Mouse (Mus musculus) neutrophil, adult 65 days (primary cell): Measurements from ENCODE around the gene Gm14685. TPM values are rescaled to one million over a fixed set of nuclear protein-coding genes. Genes with fewer than 3 reads are reported as not detected.

Source experiments
- total RNA-seq: library from RNA; stranded (reverse); gene quantifications from 2 replicates; pipeline ENCODE4 v1.2.4, GENCODE M21; 2023

The Gm14685 gene
- total RNA-seq = 0.32 TPM in 1 of 2 replicates, not detected in the other

DNA sequence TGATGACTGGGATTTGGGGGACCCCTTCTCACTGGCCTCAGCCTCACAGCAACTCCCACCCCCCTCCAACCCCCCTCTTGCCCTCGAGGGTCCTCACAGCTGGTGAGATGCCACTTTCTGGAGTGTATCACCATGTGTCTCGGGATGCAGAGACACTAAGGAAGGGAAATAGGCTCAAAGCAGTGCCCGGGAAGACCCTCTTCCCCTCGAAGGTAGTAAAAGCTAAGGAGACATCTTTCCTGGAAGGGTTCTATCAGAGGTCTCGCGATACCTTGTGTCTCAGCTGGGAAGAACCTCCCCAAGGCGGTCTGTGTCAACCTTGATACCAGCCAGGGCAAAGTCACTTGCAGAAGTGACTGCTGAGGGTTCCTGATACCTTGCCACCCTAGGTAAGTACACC, at the start of gene Gm14685:
Gm14685 (plus strand) TSS at position 301 of the 400 bp plus-strand sequence.

DNA sequence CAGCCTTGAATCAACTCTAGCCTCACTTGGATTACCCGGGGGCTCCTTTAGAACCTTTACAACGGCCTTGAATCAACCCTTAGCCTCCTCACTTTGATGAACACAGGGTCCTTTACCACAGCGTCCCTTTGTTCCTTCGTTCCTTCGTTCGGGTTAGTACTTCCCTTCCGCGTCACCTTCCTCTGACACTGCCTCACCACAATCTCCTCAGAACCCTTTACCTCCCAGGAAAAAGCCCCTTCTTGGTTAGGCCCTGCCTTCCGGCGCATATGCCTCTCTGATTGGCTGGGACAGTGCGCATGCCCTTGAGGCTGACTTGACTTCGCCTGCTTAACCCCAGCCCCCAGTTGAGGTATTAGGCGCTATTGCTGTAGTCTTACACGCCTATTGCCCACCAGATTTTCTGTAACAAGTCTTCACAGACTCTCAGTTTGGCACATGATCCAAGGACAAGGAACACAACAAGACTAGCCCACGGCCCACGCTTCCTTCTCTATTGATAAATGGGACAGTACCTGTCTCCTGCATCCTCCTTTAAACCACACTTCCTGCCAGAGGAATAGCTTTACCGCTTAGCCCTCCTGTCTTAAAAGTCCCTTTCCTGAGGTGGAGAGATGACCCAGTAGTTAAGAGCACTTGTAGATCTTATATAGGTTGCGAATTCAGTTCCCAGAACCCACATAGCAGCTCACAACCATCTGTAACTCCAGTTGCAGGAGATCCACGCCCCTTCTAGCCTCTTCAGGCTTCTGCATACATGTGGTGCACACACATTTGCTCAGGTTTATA, 34.4 kb upstream of the Gm14685 start, which contains the start of gene Xlr4a:
Xlr4a (minus strand) TSS at position 212 of the 789 bp plus-strand sequence.

DNA sequence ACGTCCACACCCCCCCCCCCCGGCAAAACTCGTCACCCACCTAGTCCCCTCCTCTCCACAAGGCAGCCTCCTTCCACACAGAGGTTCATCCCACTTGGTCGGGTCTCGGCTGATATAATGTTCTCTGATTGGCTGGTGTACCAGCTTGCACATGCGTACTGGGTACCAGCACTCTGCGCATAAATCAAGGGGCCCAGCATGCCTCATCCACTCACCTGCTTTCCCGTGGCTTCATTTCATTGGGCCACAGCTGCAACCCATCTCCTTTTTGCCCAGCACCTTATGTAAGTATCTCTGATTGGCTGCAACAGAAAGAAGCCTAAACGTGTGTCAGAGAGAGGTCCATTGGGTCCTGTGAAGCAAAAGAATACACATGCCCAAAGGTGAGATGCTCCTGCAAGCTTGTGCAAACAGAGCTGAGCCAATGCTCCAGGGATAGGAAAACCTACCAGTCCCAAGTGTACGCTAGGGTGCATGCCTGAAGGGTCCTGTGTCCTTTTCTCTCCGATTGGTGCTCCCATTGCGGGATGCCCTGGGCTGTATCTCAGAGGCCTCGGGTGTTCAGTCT, 19.8 kb upstream of the Gm14685 start, which contains the start of gene Xlr3a:
Xlr3a (minus strand) TSS at position 155 of the 568 bp plus-strand sequence.

DNA sequence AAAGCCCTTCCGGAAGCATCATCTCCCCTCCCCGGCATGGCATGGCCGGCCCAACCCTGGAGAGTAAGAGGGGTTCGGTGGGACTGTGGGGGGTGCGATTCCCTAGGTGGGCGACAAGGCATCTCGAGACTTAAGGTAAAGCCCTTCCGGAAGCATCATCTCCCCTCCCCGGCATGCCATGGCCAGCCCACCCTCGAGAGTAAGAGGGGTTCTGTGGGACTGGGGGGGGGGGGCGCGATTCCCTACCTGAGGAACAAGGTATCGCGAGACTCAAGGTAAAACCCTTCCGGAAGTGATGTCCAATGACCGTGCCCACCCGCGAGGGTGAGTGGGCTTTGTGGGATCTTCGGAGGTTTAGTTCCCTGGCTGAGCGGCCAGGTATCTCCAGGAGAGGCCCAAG, 31.6 kb downstream of the Gm14685 start, which contains the start of gene Xlr5b:
Xlr5b (plus strand) TSS at position 301 of the 400 bp plus-strand sequence.

DNA sequence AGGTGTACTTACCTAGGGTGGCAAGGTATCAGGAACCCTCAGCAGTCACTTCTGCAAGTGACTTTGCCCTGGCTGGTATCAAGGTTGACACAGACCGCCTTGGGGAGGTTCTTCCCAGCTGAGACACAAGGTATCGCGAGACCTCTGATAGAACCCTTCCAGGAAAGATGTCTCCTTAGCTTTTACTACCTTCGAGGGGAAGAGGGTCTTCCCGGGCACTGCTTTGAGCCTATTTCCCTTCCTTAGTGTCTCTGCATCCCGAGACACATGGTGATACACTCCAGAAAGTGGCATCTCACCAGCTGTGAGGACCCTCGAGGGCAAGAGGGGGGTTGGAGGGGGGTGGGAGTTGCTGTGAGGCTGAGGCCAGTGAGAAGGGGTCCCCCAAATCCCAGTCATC, 32.5 kb downstream of the Gm14685 start, which contains the start of gene DXBay18:
DXBay18 (minus strand) TSS at position 101 of the 400 bp plus-strand sequence.

DNA sequence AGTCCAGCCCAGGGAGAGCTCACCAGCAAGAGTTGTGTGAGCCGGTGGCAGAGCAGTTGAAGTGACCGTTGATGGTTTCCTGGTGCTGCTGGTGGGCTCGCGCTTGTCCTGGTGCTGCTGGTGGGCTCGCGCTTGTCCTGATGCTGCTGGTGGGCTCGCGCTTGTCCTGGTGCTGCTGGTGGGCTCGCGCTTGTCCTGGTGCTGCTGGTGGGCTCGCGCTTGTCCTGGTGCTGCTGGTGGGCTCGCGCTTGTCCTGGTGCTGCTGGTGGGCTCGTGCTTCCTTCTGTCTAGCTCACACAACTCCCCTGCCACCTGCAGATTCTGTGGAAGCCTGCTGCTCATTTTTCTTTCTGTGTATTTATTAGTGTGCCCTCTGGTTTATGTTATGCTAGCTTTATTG, 60.0 kb downstream of the Gm14685 start, which contains the start of gene Spin2d:
Spin2d (minus strand) TSS at position 101 of the 400 bp plus-strand sequence.

Other genes with a start within 250 kb of the Gm14685 start
- 16.7 and 17.7 TPM in 2 replicates for gene Cetn2, start 198.6 kb upstream of the Gm14685 start, total RNA-seq
- gene Nsdhl, start 198.5 kb upstream of the Gm14685 start, total RNA-seq = 4.4 and 5.0 TPM in 2 replicates
- gene Zfp185, start 129.7 kb upstream of the Gm14685 start, total RNA-seq = not detected in 2 replicates
- 1.6 and 1.9 TPM in 2 replicates for gene Pnma5, start 79.9 kb upstream of the Gm14685 start, total RNA-seq
- not detected in 2 replicates for gene Pnma3, start 52.3 kb upstream of the Gm14685 start, total RNA-seq
- gene Xlr4a, start 34.6 kb upstream of the Gm14685 start, total RNA-seq = 0.59 and 2.4 TPM in 2 replicates
- gene Xlr3a, start 20.0 kb upstream of the Gm14685 start, total RNA-seq = not detected in 2 replicates
- gene Xlr5b, start 31.7 kb downstream of the Gm14685 start, total RNA-seq = not detected in 2 replicates
- gene DXBay18, start 32.4 kb downstream of the Gm14685 start, total RNA-seq = 0.43 TPM in 1 of 2 replicates, not detected in the other
- gene Spin2d, start 59.9 kb downstream of the Gm14685 start, total RNA-seq = not detected in 2 replicates
- 0.39 and 0.88 TPM in 2 replicates for gene Xlr3b, start 75.2 kb downstream of the Gm14685 start, total RNA-seq
- 0.88 and 2.2 TPM in 2 replicates for gene Xlr4b, start 97.3 kb downstream of the Gm14685 start, total RNA-seq
- 4.8 TPM in 2 replicates for gene F8a, start 111.2 kb downstream of the Gm14685 start, total RNA-seq
- 0.84 TPM in 1 of 2 replicates, not detected in the other for gene Xlr4c, start 126.1 kb downstream of the Gm14685 start, total RNA-seq
- not detected in 2 replicates for gene Xlr3c, start 148.3 kb downstream of the Gm14685 start, total RNA-seq
- gene Xlr5a, start 175.9 kb downstream of the Gm14685 start, total RNA-seq = not detected in 2 replicates
- not detected in 2 replicates for gene Xlr5c, start 175.9 kb downstream of the Gm14685 start, total RNA-seq
- gene Gm45015, start 219.8 kb downstream of the Gm14685 start, total RNA-seq = not detected in 2 replicates
- 6.1 and 10.9 TPM in 2 replicates for gene Zfp275, start 225.6 kb downstream of the Gm14685 start, total RNA-seq